Mouse (Mus musculus) spleen, adult 12 weeks (tissue): ENCODE measurements around the gene 1110004F10Rik.

ENCODE experiments used
- DNase-seq: peaks from one replicate; pipeline ENCODE4 v3.0.0; 2022; ENCODE audit warnings: low spot score

Gene 1110004F10Rik

GRCm38 (mm10) chr7:116093466-116093850 lies 54.3 kb downstream of the 1110004F10Rik start:
- DNase-seq = no peak

GRCm38 (mm10) chr7:116099952-116100528 lies 60.8 kb downstream of the 1110004F10Rik start:
- no peak for DNase-seq

GRCm38 (mm10) chr7:116103091-116103490 lies 63.9 kb downstream of the 1110004F10Rik start:
- no peak for DNase-seq

GRCm38 (mm10) chr7:116110661-116111060 lies 71.5 kb downstream of the 1110004F10Rik start:
- no peak for DNase-seq

- no peak for DNase-seq
Measured at GRCm38 (mm10) chr7:116111546-116111945, 72.3 kb downstream of the 1110004F10Rik start.

- DNase-seq = no peak
Measured at GRCm38 (mm10) chr7:116115216-116115930, 76.2 kb downstream of the 1110004F10Rik start.

GRCm38 (mm10) chr7:116115991-116116390 lies 76.8 kb downstream of the 1110004F10Rik start:
- DNase-seq = no peak

- no peak for DNase-seq
Measured at GRCm38 (mm10) chr7:116119306-116119857, 80.2 kb downstream of the 1110004F10Rik start.

GRCm38 (mm10) chr7:116120737-116121136 lies 81.5 kb downstream of the 1110004F10Rik start:
- no peak for DNase-seq

- no peak for DNase-seq
Measured at GRCm38 (mm10) chr7:116121202-116121601, 82.0 kb downstream of the 1110004F10Rik start.

- DNase-seq = no peak
Measured at GRCm38 (mm10) chr7:116122981-116123596, 83.9 kb downstream of the 1110004F10Rik start.

- no peak for DNase-seq
Measured at GRCm38 (mm10) chr7:116123597-116123985, 84.4 kb downstream of the 1110004F10Rik start.

GRCm38 (mm10) chr7:116124057-116124456 lies 84.9 kb downstream of the 1110004F10Rik start:
- DNase-seq = no peak

- no peak for DNase-seq
Measured at GRCm38 (mm10) chr7:116125671-116126070, 86.5 kb downstream of the 1110004F10Rik start.

GRCm38 (mm10) chr7:116127052-116127451 lies 87.9 kb downstream of the 1110004F10Rik start:
- DNase-seq = no peak

- DNase-seq = no peak
Measured at GRCm38 (mm10) chr7:116128286-116128685, 89.1 kb downstream of the 1110004F10Rik start.

- DNase-seq = no peak
Measured at GRCm38 (mm10) chr7:116129374-116129773, 90.2 kb downstream of the 1110004F10Rik start.

- no peak for DNase-seq
Measured at GRCm38 (mm10) chr7:116131390-116131789, 92.2 kb downstream of the 1110004F10Rik start.

- no peak for DNase-seq
Measured at GRCm38 (mm10) chr7:116132078-116132477, 92.9 kb downstream of the 1110004F10Rik start.

GRCm38 (mm10) chr7:116134413-116135292 lies 95.5 kb downstream of the 1110004F10Rik start:
- no peak for DNase-seq

- no peak for DNase-seq
Measured at GRCm38 (mm10) chr7:116137149-116137548, 98.0 kb downstream of the 1110004F10Rik start.

GRCm38 (mm10) chr7:116137671-116138070 lies 98.5 kb downstream of the 1110004F10Rik start:
- DNase-seq = no peak
